Mouse (Mus musculus): ENCODE measurements around the gene Dhdds. TPM values are rescaled to one million over a fixed set of nuclear protein-coding genes. Genes with fewer than 3 reads are reported as not detected.
"Not testable (repeated sequence)": the region's sequence is repeated elsewhere in the genome, so short reads cannot be mapped to it uniquely, and the experiment has no call there.

Dhdds gene
- polyA plus RNA-seq, 1 experiment from 2014 or later = 42.4 TPM

- WGBS = 93% methylated on average over 7 of the region's 8 CpGs
- DNase-seq (ENCODE audit: low spot score, missing footprints) = peak; percentile 26
- H3K36me3 ChIP-seq (ENCODE audit: control insufficient read depth, insufficient read depth, low read length) = not testable (repeated sequence)
Measured at GRCm38 (mm10) chr4:133988289-133988688, 12.4 kb downstream of the Dhdds start.

GRCm38 (mm10) chr4:133982936-133983335 is 17.8 kb downstream of the Dhdds start:
- H3K4me2 ChIP-seq = no peak overlapping the region
- DNase-seq (ENCODE audit: low spot score, missing footprints) (peak; percentile 26), ATAC-seq (ENCODE audit: low FRiP score) (no peak)
- H3K36me3 ChIP-seq (ENCODE audit: control insufficient read depth, insufficient read depth, low read length) = peaks cover 10% of the 10 kb centered on the region
- H3K9ac ChIP-seq (ENCODE audit: low read length) = no peak overlapping the region
- H3K4me1 ChIP-seq (ENCODE audit: control insufficient read depth, insufficient read depth, low read length) = no peaks in the 10 kb centered on the region
- H3K9me3 ChIP-seq (ENCODE audit: control insufficient read depth, low read length) = no peaks in the 10 kb centered on the region
- H3K4me3 ChIP-seq (ENCODE audit: low read depth, low read length) = no peak overlapping the region
- 85% methylated on average over 13 of the region's 13 CpGs for WGBS
- no peaks in the 10 kb centered on the region for H3K27me3 ChIP-seq (ENCODE audit: control insufficient read depth, insufficient read depth, low read length)
- no peak overlapping the region for H3K27ac ChIP-seq (ENCODE audit: low read depth, low read length)

More at GRCm38 (mm10) chr4:133988289-133988688, 12.4 kb downstream of the Dhdds start:
- not testable (repeated sequence) for H3K27me3 ChIP-seq (ENCODE audit: control insufficient read depth, insufficient read depth, low read length); H3K9me3 ChIP-seq (ENCODE audit: control insufficient read depth, low read length); ATAC-seq (ENCODE audit: low FRiP score); H3K4me3 ChIP-seq (ENCODE audit: low read depth, low read length); H3K27ac ChIP-seq (ENCODE audit: low read depth, low read length); H3K9ac ChIP-seq (ENCODE audit: low read length); H3K4me1 ChIP-seq (ENCODE audit: control insufficient read depth, insufficient read depth, low read length); H3K4me2 ChIP-seq

- no peak for ATAC-seq (ENCODE audit: low FRiP score)
Measured at GRCm38 (mm10) chr4:133980496-133980895, 20.2 kb downstream of the Dhdds start.

GRCm38 (mm10) chr4:133978021-133978711 is 22.6 kb downstream of the Dhdds start:
- DNase-seq (ENCODE audit: low spot score, missing footprints) (peak; percentile 14), ATAC-seq (ENCODE audit: low FRiP score) (no peak)
- Histone ChIP-seq H3K27me3 (ENCODE audit: control insufficient read depth, insufficient read depth, low read length) (no peaks in the 10 kb centered on the region), H3K9me3 (ENCODE audit: control insufficient read depth, low read length) (no peaks in the 10 kb centered on the region), H3K9ac (ENCODE audit: low read length) (no peak overlapping the region), H3K4me3 (ENCODE audit: low read depth, low read length) (no peak overlapping the region), H3K27ac (ENCODE audit: low read depth, low read length) (no peak overlapping the region), H3K4me2 (no peak overlapping the region), H3K4me1 (ENCODE audit: control insufficient read depth, insufficient read depth, low read length) (no peaks in the 10 kb centered on the region), H3K36me3 (ENCODE audit: control insufficient read depth, insufficient read depth, low read length) (peaks cover 10% of the 10 kb centered on the region)
- 92% methylated on average over 10 of the region's 10 CpGs for WGBS

More at GRCm38 (mm10) chr4:133980496-133980895, 20.2 kb downstream of the Dhdds start:
- Histone ChIP-seq H3K27ac (ENCODE audit: low read depth, low read length) (no peak overlapping the region), H3K4me1 (ENCODE audit: control insufficient read depth, insufficient read depth, low read length) (no peaks in the 10 kb centered on the region), H3K9ac (ENCODE audit: low read length) (no peak overlapping the region), H3K4me3 (ENCODE audit: low read depth, low read length) (no peak overlapping the region), H3K9me3 (ENCODE audit: control insufficient read depth, low read length) (no peaks in the 10 kb centered on the region), H3K36me3 (ENCODE audit: control insufficient read depth, insufficient read depth, low read length) (peaks cover 10% of the 10 kb centered on the region), H3K27me3 (ENCODE audit: control insufficient read depth, insufficient read depth, low read length) (no peaks in the 10 kb centered on the region), H3K4me2 (no peak overlapping the region)
- 91% methylated on average over 5 of the region's 5 CpGs for WGBS
- peak; percentile 73 for DNase-seq (ENCODE audit: low spot score, missing footprints)

- no peak overlapping the region for H3K4me3 ChIP-seq (ENCODE audit: low read depth, low read length)
- H3K4me1 ChIP-seq (ENCODE audit: control insufficient read depth, insufficient read depth, low read length) = peaks cover 28% of the 10 kb centered on the region
- no peak overlapping the region for H3K9ac ChIP-seq (ENCODE audit: low read length)
- ATAC-seq (ENCODE audit: low FRiP score) (no peak), DNase-seq (ENCODE audit: low spot score, missing footprints) (peak; percentile 78)
- H3K36me3 ChIP-seq (ENCODE audit: control insufficient read depth, insufficient read depth, low read length) = no peaks in the 10 kb centered on the region
- H3K27me3 ChIP-seq (ENCODE audit: control insufficient read depth, insufficient read depth, low read length) = no peaks in the 10 kb centered on the region
- H3K4me2 ChIP-seq = no peak overlapping the region
- H3K27ac ChIP-seq (ENCODE audit: low read depth, low read length) = no peak overlapping the region
- 74% methylated on average over 8 of the region's 8 CpGs for WGBS
- no peaks in the 10 kb centered on the region for H3K9me3 ChIP-seq (ENCODE audit: control insufficient read depth, low read length)
Measured at GRCm38 (mm10) chr4:133971741-133972140, 29.0 kb downstream of the Dhdds start.

- Histone ChIP-seq H3K27ac (ENCODE audit: low read depth, low read length) (no peak overlapping the region), H3K4me1 (ENCODE audit: control insufficient read depth, insufficient read depth, low read length) (peaks cover 28% of the 10 kb centered on the region), H3K9me3 (ENCODE audit: control insufficient read depth, low read length) (no peaks in the 10 kb centered on the region), H3K36me3 (ENCODE audit: control insufficient read depth, insufficient read depth, low read length) (peaks cover under 1% of the 10 kb centered on the region; the same call in 1 of the 2 replicates), H3K4me3 (ENCODE audit: low read depth, low read length) (no peak overlapping the region), H3K9ac (ENCODE audit: low read length) (no peak overlapping the region), H3K4me2 (no peak overlapping the region), H3K27me3 (ENCODE audit: control insufficient read depth, insufficient read depth, low read length) (no peaks in the 10 kb centered on the region)
- ATAC-seq (ENCODE audit: low FRiP score) (no peak), DNase-seq (ENCODE audit: low spot score, missing footprints) (peak; percentile 82)
- WGBS = 73% methylated on average over 13 of the region's 13 CpGs
Measured at GRCm38 (mm10) chr4:133970876-133971275, 29.8 kb downstream of the Dhdds start.

- H3K9me3 ChIP-seq (ENCODE audit: control insufficient read depth, low read length) = no peaks in the 10 kb centered on the region
- WGBS = 9% methylated on average over 4 of the region's 4 CpGs
- H3K4me1 ChIP-seq (ENCODE audit: control insufficient read depth, insufficient read depth, low read length) = peaks cover 31% of the 10 kb centered on the region
- no peaks in the 10 kb centered on the region for H3K27me3 ChIP-seq (ENCODE audit: control insufficient read depth, insufficient read depth, low read length)
- no peak for ATAC-seq (ENCODE audit: low FRiP score)
- peak; percentile 89 for DNase-seq (ENCODE audit: low spot score, missing footprints)
- H3K27ac ChIP-seq (ENCODE audit: low read depth, low read length) = peak overlapping the region; percentile 17
- H3K4me2 ChIP-seq = no peak overlapping the region; the same call in 1 of the 2 replicates
- no peak overlapping the region for H3K9ac ChIP-seq (ENCODE audit: low read length)
- H3K36me3 ChIP-seq (ENCODE audit: control insufficient read depth, insufficient read depth, low read length) = peaks cover 6% of the 10 kb centered on the region; the same call in 1 of the 2 replicates
- no peak overlapping the region for H3K4me3 ChIP-seq (ENCODE audit: low read depth, low read length)
Measured at GRCm38 (mm10) chr4:133970196-133970595, 30.5 kb downstream of the Dhdds start.

- peak overlapping the region; percentile 99 for H3K4me2 ChIP-seq
- H3K9me3 ChIP-seq (ENCODE audit: control insufficient read depth, low read length) = no peaks in the 10 kb centered on the region
- H3K27me3 ChIP-seq (ENCODE audit: control insufficient read depth, insufficient read depth, low read length) = no peaks in the 10 kb centered on the region
- peaks cover 31% of the 10 kb centered on the region for H3K4me1 ChIP-seq (ENCODE audit: control insufficient read depth, insufficient read depth, low read length)
- H3K27ac ChIP-seq (ENCODE audit: low read depth, low read length) = peak overlapping the region; percentile 98
- H3K9ac ChIP-seq (ENCODE audit: low read length) = peak overlapping the region; percentile 98; the same call in 1 of the 2 replicates
- H3K4me3 ChIP-seq (ENCODE audit: low read depth, low read length) = no peak overlapping the region
- DNase-seq (ENCODE audit: low spot score, missing footprints) (peak; percentile 89), ATAC-seq (ENCODE audit: low FRiP score) (no peak)
- peaks cover 8% of the 10 kb centered on the region; the same call in 1 of the 2 replicates for H3K36me3 ChIP-seq (ENCODE audit: control insufficient read depth, insufficient read depth, low read length)
- WGBS = 63% methylated on average over 8 of the region's 8 CpGs
Measured at GRCm38 (mm10) chr4:133969114-133969770, 31.5 kb downstream of the Dhdds start.

Data from midbrain, embryonic 11.5 days (tissue).